Mouse (Mus musculus) cerebellum, adult 2 months (tissue): ENCODE measurements at regions not wholly inside any gene's neighbourhood (a gene's known extent, or its start where the extent isn't known, plus 50 kb on each side); places are given as distances from the start of the nearest gene placed in this dataset.

Source experiments
- DNase-seq, 2 experiments: peaks; one replicate each; pipeline ENCODE4 v3.0.0; 2021
- H3K27ac ChIP-seq: fragments of 200-500 bp; 2 replicates; pipeline ENCODE4 v1.5.1; 2012; ENCODE audit warnings: low read length, control low read depth, inconsistent platforms; ENCODE audit not compliant: insufficient read depth
- H3K27me3 ChIP-seq: fragments of 200-500 bp; 2 replicates; pipeline ENCODE4 v1.6.1; 2012; ENCODE audit warnings: inconsistent platforms, mild to moderate bottlenecking, low read length, moderate library complexity; ENCODE audit not compliant: control insufficient read depth, insufficient read depth
- H3K4me1 ChIP-seq: fragments of 200-500 bp; 2 replicates; pipeline ENCODE4 v1.6.1; 2011; ENCODE audit warnings: low read length; ENCODE audit not compliant: control insufficient read depth, insufficient read depth
- H3K4me3 ChIP-seq: fragments of 200-500 bp; replicated peaks from 2 replicates; pipeline ENCODE3; 2011; ENCODE audit warnings: mild to moderate bottlenecking, low read depth, low read length, control low read depth; ENCODE audit not compliant: insufficient read depth
- CTCF ChIP-seq: fragments of 200-500 bp; IDR thresholded peaks from 2 replicates; pipeline ENCODE4 v1.5.1; 2011; ENCODE audit warnings: low read depth, mild to moderate bottlenecking, control low read depth, low read length, moderate library complexity, borderline replicate concordance; ENCODE audit not compliant: insufficient read depth
- POLR2A ChIP-seq: fragments of 200-500 bp; IDR thresholded peaks from 2 replicates; pipeline ENCODE4 v1.6.1; 2011; ENCODE audit warnings: low read length, control low read depth, borderline replicate concordance; ENCODE audit not compliant: insufficient read depth
- WGBS: fragments of 180-500 bp; shearing (Covaris S2); methylation state at CpG from one replicate; pipeline ENCODE4 v1.1.7; 2018; 5-methylcytosine and 5-hydroxymethylcytosine counted together

- H3K27ac ChIP-seq, result no peak overlapping the region
- 26% methylated on average over 18 of the region's 18 CpGs for WGBS
- TF ChIP-seq POLR2A (no peak), CTCF (no peak)
- no peaks in the 10 kb centered on the region for H3K27me3 ChIP-seq
- no peak overlapping the region for H3K4me3 ChIP-seq
- no peaks in the 10 kb centered on the region for H3K4me1 ChIP-seq
- DNase-seq, result no peak
Observed at GRCm38 (mm10) chr13:97365557-97366244, 124.8 kb downstream of the Enc1 start.

GRCm38 (mm10) chr13:97365004-97365403 lies 124.1 kb downstream of the Enc1 start:
- TF ChIP-seq POLR2A, result no peak
- no peak for TF ChIP-seq CTCF
- no peak for DNase-seq
- WGBS, result 78% methylated on average over 9 of the region's 9 CpGs
- Histone ChIP-seq H3K4me3 (no peak overlapping the region), H3K27ac (no peak overlapping the region), H3K4me1 (no peaks in the 10 kb centered on the region), H3K27me3 (no peaks in the 10 kb centered on the region)

- Histone ChIP-seq H3K27ac (no peak overlapping the region), H3K4me3 (no peak overlapping the region), H3K4me1 (no peaks in the 10 kb centered on the region), H3K27me3 (no peaks in the 10 kb centered on the region)
- 91% methylated on average over 5 of the region's 5 CpGs for WGBS
- DNase-seq, result no peak
- TF ChIP-seq POLR2A (no peak), CTCF (no peak)
Observed at GRCm38 (mm10) chr13:97363765-97364164, 122.9 kb downstream of the Enc1 start.

GRCm38 (mm10) chr13:97363214-97363613 lies 122.3 kb downstream of the Enc1 start:
- Histone ChIP-seq H3K4me3 (no peak overlapping the region), H3K27ac (no peak overlapping the region), H3K4me1 (no peaks in the 10 kb centered on the region), H3K27me3 (no peaks in the 10 kb centered on the region)
- 95% methylated on average over 4 of the region's 4 CpGs for WGBS
- TF ChIP-seq CTCF (no peak), POLR2A (no peak)
- no peak for DNase-seq

- no peak for TF ChIP-seq CTCF
- TF ChIP-seq POLR2A, result no peak
- WGBS, result 94% methylated on average over 9 of the region's 9 CpGs
- DNase-seq, result no peak
- Histone ChIP-seq H3K27ac (no peak overlapping the region), H3K4me3 (no peak overlapping the region), H3K27me3 (no peaks in the 10 kb centered on the region), H3K4me1 (no peaks in the 10 kb centered on the region)
Observed at GRCm38 (mm10) chr13:97360551-97360950, 119.6 kb downstream of the Enc1 start.

GRCm38 (mm10) chr13:97358781-97359305 lies 117.9 kb downstream of the Enc1 start:
- WGBS, result 93% methylated on average over 8 of the region's 8 CpGs
- no peak for DNase-seq
- no peak overlapping the region for H3K27ac ChIP-seq
- H3K4me1 ChIP-seq, result no peaks in the 10 kb centered on the region
- no peak overlapping the region for H3K4me3 ChIP-seq
- no peak for TF ChIP-seq CTCF
- no peak for TF ChIP-seq POLR2A
- H3K27me3 ChIP-seq, result no peaks in the 10 kb centered on the region

GRCm38 (mm10) chr13:97358261-97358660 lies 117.4 kb downstream of the Enc1 start:
- Histone ChIP-seq H3K4me3 (no peak overlapping the region), H3K27me3 (no peaks in the 10 kb centered on the region), H3K4me1 (no peaks in the 10 kb centered on the region), H3K27ac (no peak overlapping the region)
- no peak for DNase-seq
- TF ChIP-seq POLR2A (no peak), CTCF (no peak)
- WGBS, result 52% methylated on average over 6 of the region's 6 CpGs
